Mouse (Mus musculus) MEL (cell line): Measurements from ENCODE around the gene Fam184a. TPM values are rescaled to one million over a fixed set of nuclear protein-coding genes. Genes with fewer than 3 reads are reported as not detected.

Source experiments
- DNase-seq: peaks from one replicate; pipeline ENCODE4 v3.0.0; 2011; ENCODE audit warnings: low read depth, low spot score
- H3K27ac ChIP-seq: 2 replicates; pipeline ENCODE4 v1.5.1; 2012; ENCODE audit warnings: low read depth, mild to moderate bottlenecking, control low read depth, low read length, moderate library complexity; ENCODE audit not compliant: control insufficient read depth
- H3K27me3 ChIP-seq, 2 experiments: fragments of 150-350 bp in 1 of 2; sonication (generic) in 1 of 2; 2 replicates each; pipeline ENCODE4 v1.6.1; 2012; ENCODE audit warnings: low read length in 2 of 2, mild to moderate bottlenecking in 2 of 2, improper control_type of control experiment in 1 of 2, moderate library complexity in 1 of 2; ENCODE audit not compliant: insufficient read depth in 2 of 2, control insufficient read depth in 1 of 2
- H3K36me3 ChIP-seq, 2 experiments: 2 replicates each; pipeline ENCODE4 v1.6.1; 2012 to 2014; ENCODE audit warnings: low read length in 2 of 2, improper control_type of control experiment in 1 of 2, inconsistent platforms in 1 of 2, mild to moderate bottlenecking in 1 of 2; ENCODE audit not compliant: insufficient read depth in 2 of 2, control insufficient read depth in 1 of 2
- H3K4me1 ChIP-seq, 2 experiments: fragments of 150-350 bp in 1 of 2; sonication (generic) in 1 of 2; 2 replicates each; pipeline ENCODE4 v1.6.1; 2012; ENCODE audit warnings: low read length in 2 of 2, improper control_type of control experiment in 1 of 2, mild to moderate bottlenecking in 1 of 2; ENCODE audit not compliant: insufficient read depth in 2 of 2, control insufficient read depth in 1 of 2
- H3K4me3 ChIP-seq, 2 experiments: fragments of 150-350 bp in 1 of 2; sonication (generic) in 1 of 2; 2 replicates each; pipeline ENCODE4 v1.5.1; 2012; ENCODE audit warnings: low read depth in 2 of 2, low read length in 2 of 2, mild to moderate bottlenecking in 2 of 2, moderate library complexity in 2 of 2, control low read depth in 1 of 2, improper control_type of control experiment in 1 of 2; ENCODE audit not compliant: control insufficient read depth in 1 of 2, insufficient read depth in 1 of 2
- H3K79me2 ChIP-seq: 2 replicates; pipeline ENCODE4 v1.6.1; 2012; ENCODE audit warnings: mild to moderate bottlenecking, low read length, moderate library complexity; ENCODE audit not compliant: control insufficient read depth, poor library complexity, insufficient read depth
- H3K9ac ChIP-seq: 2 replicates; pipeline ENCODE4 v1.6.1; 2012; ENCODE audit warnings: low read depth, mild to moderate bottlenecking, control low read depth, low read length, moderate library complexity; ENCODE audit not compliant: control insufficient read depth, poor library complexity, severe bottlenecking
- H3K9me3 ChIP-seq: fragments of 150-350 bp; sonication (generic); replicated peaks from 2 replicates; pipeline ENCODE4 v1.6.1; 2012; ENCODE audit warnings: mild to moderate bottlenecking, low read length, improper control_type of control experiment, moderate library complexity; ENCODE audit not compliant: insufficient read depth
- CHD1 ChIP-seq: IDR thresholded peaks from 2 replicates; pipeline ENCODE4 v1.6.1; 2012; ENCODE audit warnings: low read depth, mild to moderate bottlenecking, inconsistent platforms, low read length, improper control_type of control experiment
- E2F4 ChIP-seq: IDR thresholded peaks from 2 replicates; pipeline ENCODE4 v1.6.1; 2011; ENCODE audit warnings: low read depth, low read length, improper control_type of control experiment, borderline replicate concordance
- ELF1 ChIP-seq: IDR thresholded peaks from 2 replicates; pipeline ENCODE4 v1.6.1; 2014; ENCODE audit warnings: low read depth, mild to moderate bottlenecking, inconsistent platforms, low read length, improper control_type of control experiment, moderate library complexity
- GABPA ChIP-seq: IDR thresholded peaks from 2 replicates; pipeline ENCODE4 v1.6.1; 2012; ENCODE audit warnings: low read depth, mild to moderate bottlenecking, inconsistent platforms, low read length, improper control_type of control experiment, moderate library complexity
- HCFC1 ChIP-seq: IDR thresholded peaks from 2 replicates; pipeline ENCODE4 v1.6.1; 2012; ENCODE audit warnings: low read depth, mild to moderate bottlenecking, inconsistent platforms, low read length, improper control_type of control experiment, moderate library complexity
- MAFK ChIP-seq: IDR thresholded peaks from 2 replicates; pipeline ENCODE4 v1.6.1; 2011; ENCODE audit warnings: low read depth, mild to moderate bottlenecking, low read length, improper control_type of control experiment, borderline replicate concordance
- MAX ChIP-seq: IDR thresholded peaks from 2 replicates; pipeline ENCODE4 v1.6.1; 2011; ENCODE audit warnings: low read length, improper control_type of control experiment
- MAZ ChIP-seq: IDR thresholded peaks from 2 replicates; pipeline ENCODE4 v1.6.1; 2012; ENCODE audit warnings: low read depth, mild to moderate bottlenecking, inconsistent platforms, low read length, improper control_type of control experiment
- NRF1 ChIP-seq: IDR thresholded peaks from 2 replicates; pipeline ENCODE4 v1.6.1; 2014; ENCODE audit warnings: low read depth, mild to moderate bottlenecking, inconsistent platforms, low read length, improper control_type of control experiment, moderate library complexity; ENCODE audit not compliant: poor library complexity, insufficient read depth, severe bottlenecking
- POLR2A ChIP-seq, 2 experiments: IDR thresholded peaks; 2 replicates each; pipeline ENCODE4 v1.6.1; 2011 to 2012; ENCODE audit warnings: low read length in 2 of 2, mild to moderate bottlenecking in 2 of 2, control low read depth in 1 of 2, improper control_type of control experiment in 1 of 2, low read depth in 1 of 2, moderate library complexity in 1 of 2; ENCODE audit not compliant: control insufficient read depth in 1 of 2, insufficient read depth in 1 of 2, poor library complexity in 1 of 2
- POLR2AphosphoS2 ChIP-seq: IDR thresholded peaks from 2 replicates; pipeline ENCODE4 v1.6.1; 2011; ENCODE audit warnings: low read length, improper control_type of control experiment
- POLR2AphosphoS5 ChIP-seq: IDR thresholded peaks from 2 replicates; pipeline ENCODE4 v1.6.1; 2012; ENCODE audit warnings: low read depth, borderline replicate concordance, mild to moderate bottlenecking, inconsistent platforms, low read length, moderate library complexity, mixed read lengths
- RAD21 ChIP-seq: IDR thresholded peaks from 2 replicates; pipeline ENCODE4 v1.6.1; 2011; ENCODE audit warnings: mild to moderate bottlenecking, low read depth, low read length, improper control_type of control experiment
- SMC3 ChIP-seq: IDR thresholded peaks from 2 replicates; pipeline ENCODE4 v1.6.1; 2011; ENCODE audit warnings: low read depth, low read length, improper control_type of control experiment
- UBTF ChIP-seq: IDR thresholded peaks from 2 replicates; pipeline ENCODE4 v1.6.1; 2012; ENCODE audit warnings: low read depth, mild to moderate bottlenecking, inconsistent platforms, low read length, improper control_type of control experiment, moderate library complexity, borderline replicate concordance; ENCODE audit not compliant: insufficient read depth
- USF1 ChIP-seq: IDR thresholded peaks from 2 replicates; pipeline ENCODE4 v1.6.1; 2014; ENCODE audit warnings: low read depth, mild to moderate bottlenecking, inconsistent platforms, low read length, improper control_type of control experiment, moderate library complexity
- ZC3H11A ChIP-seq: IDR thresholded peaks from 2 replicates; pipeline ENCODE4 v1.6.1; 2012; ENCODE audit warnings: low read depth, mild to moderate bottlenecking, inconsistent platforms, low read length, improper control_type of control experiment
- ZKSCAN1 ChIP-seq: IDR thresholded peaks from 2 replicates; pipeline ENCODE4 v1.6.1; 2012; ENCODE audit warnings: low read depth, mild to moderate bottlenecking, inconsistent platforms, low read length, improper control_type of control experiment, moderate library complexity
- ZMIZ1 ChIP-seq: IDR thresholded peaks from 2 replicates; pipeline ENCODE4 v1.6.1; 2012; ENCODE audit warnings: low read depth, mild to moderate bottlenecking, inconsistent platforms, low read length, improper control_type of control experiment, moderate library complexity
- ZNF384 ChIP-seq: IDR thresholded peaks from 2 replicates; pipeline ENCODE4 v1.6.1; 2012; ENCODE audit warnings: low read depth, mild to moderate bottlenecking, inconsistent platforms, low read length, improper control_type of control experiment
- polyA plus RNA-seq, 2 experiments: library from polyadenylated mRNA; stranded (reverse) in 1 of 2; unstranded in 1 of 2; fragments of >175 nt in 1 of 2; fragments of >200 nt in 1 of 2; gene quantifications; 2 replicates each; pipeline versions ENCODE4 v1.2.1 to v1.2.4; 2012; ENCODE audit warnings: low replicate concordance in 2 of 2, low read depth in 1 of 2; ENCODE audit not compliant: insufficient read length in 2 of 2, insufficient read depth in 1 of 2, missing spikeins in 1 of 2
- total RNA-seq: library from RNA; depleted of rRNA; stranded (reverse); fragments of 300-350 nt; gene quantifications from 2 replicates; pipeline ENCODE4 v1.2.3, GENCODE M21; 2012

Gene Fam184a
- total and polyA plus RNA-seq, 3 experiments = not detected

GRCm38 (mm10) chr10:53735201-53735865, 15.6 kb downstream of the Fam184a start:
- no peaks in the 10 kb centered on the region for H3K36me3 ChIP-seq
- TF ChIP-seq POLR2AphosphoS5 (no peak), CHD1 (no peak), ZNF384 (no peak), HCFC1 (no peak), NRF1 (no peak), ZKSCAN1 (no peak), MAX (no peak), MAZ (no peak), USF1 (no peak), ZMIZ1 (no peak), POLR2A (IDR thresholded peaks at IDR 0.05; ENCODE audit: control insufficient read depth in 1 of 2, insufficient read depth in 1 of 2, low read depth in 1 of 2, low read length in 2 of 2, poor library complexity in 1 of 2) (no peak), POLR2AphosphoS2 (no peak), UBTF (no peak), MAFK (no peak), ZC3H11A (no peak), E2F4 (no peak), RAD21 (no peak), GABPA (no peak), ELF1 (no peak)
- H3K79me2 ChIP-seq = no peaks in the 10 kb centered on the region
- no peak for DNase-seq
- H3K9ac ChIP-seq = no peak overlapping the region
- H3K27ac ChIP-seq = no peak overlapping the region
- H3K4me3 ChIP-seq = no peak overlapping the region
- no peaks in the 10 kb centered on the region for H3K9me3 ChIP-seq
- no peaks in the 10 kb centered on the region for H3K4me1 ChIP-seq
- no peaks in the 10 kb centered on the region; a peak in 2 of 4 replicates for H3K27me3 ChIP-seq

DNA sequence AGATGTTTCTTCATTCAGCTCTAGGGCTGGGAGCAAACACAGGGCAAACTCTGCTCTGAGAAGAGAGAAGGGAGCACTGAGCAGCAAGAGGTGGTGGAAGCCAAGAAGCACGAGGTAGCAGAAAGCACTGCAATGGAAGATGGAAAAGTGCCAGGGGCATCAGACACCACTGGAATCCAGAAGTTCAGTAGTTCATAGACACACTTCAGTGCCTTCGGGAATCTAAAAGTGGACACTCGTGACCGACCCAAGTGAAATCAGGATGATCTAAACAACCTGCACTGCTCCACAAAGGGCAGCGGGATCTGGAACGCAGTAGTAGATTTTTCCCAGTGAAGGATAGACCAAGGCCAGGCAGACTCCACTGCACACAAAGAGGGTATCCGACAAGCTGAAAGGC, 18.6 kb downstream of the Fam184a start:
- TF ChIP-seq SMC3 = no peak
- Histone ChIP-seq H3K79me2 (no peaks in the 10 kb centered on the region), H3K4me1 (no peaks in the 10 kb centered on the region), H3K9ac (no peak overlapping the region), H3K4me3 (no peak overlapping the region), H3K27me3 (no peaks in the 10 kb centered on the region; a peak in 2 of 4 replicates), H3K27ac (no peak overlapping the region), H3K36me3 (no peaks in the 10 kb centered on the region), H3K9me3 (no peaks in the 10 kb centered on the region)
- no peak for DNase-seq
